In the genomic region with DNA sequence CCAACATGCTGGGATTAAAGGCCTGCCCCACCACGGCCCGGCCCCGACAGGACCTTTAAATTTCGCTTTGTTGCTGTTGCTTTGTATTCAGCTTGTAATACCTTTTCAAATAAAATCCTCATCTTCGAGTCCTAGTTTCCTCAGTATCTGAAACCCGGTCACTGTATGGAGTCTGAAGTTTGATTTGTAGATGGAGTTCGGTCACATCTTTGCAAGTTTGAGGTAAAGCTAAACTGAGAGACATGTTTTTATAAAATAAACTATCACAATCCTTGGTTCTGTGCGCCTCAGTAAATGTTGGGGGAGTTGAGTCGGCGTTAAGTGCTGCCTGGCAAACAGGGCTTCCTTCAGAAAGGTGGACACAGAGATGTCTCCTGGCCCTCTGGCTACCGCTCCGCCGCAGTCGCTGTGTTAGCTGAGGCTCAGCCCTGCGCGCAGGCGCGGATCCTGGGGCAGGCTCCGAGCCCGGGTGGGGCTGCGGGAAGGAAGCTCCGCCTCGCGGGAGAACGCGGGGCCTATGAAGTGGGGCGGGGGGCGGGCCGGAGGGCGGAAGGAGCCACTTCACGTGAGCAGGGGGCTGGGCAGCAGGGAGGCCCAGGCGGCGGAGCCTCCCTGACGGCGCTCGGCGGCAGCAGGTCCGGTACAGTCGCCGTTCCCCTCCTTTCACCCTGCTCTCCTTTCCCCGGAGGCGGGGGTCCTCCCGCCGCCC, we compare ENCODE assay signal across 8 mouse cellular contexts. TPM values are rescaled to one million over a fixed set of nuclear protein-coding genes. Genes with fewer than 3 reads are reported as not detected.
DNase-seq lines count a peak whose midpoint lies in the region; ATAC-seq and TF ChIP-seq lines count a peak whose summit lies in the region.

No protein-coding gene starts in this region.

- H3K4me3 ChIP-seq in MEL (ENCODE audit: control insufficient read depth in 1 of 2, insufficient read depth in 1 of 2, low read depth in 2 of 2, low read length in 2 of 2) = peak overlapping the region; percentile 94 to 96
- H3K4me3 ChIP-seq in cerebellum, adult 2 months (replicated peaks; ENCODE audit: insufficient read depth, low read depth, low read length) = peak overlapping the region; percentile 99
- peak overlapping the region; percentile 98 for H3K4me3 ChIP-seq in hindbrain, embryonic 10.5 days
- H3K4me3 ChIP-seq in lung, postnatal 0 days (ENCODE audit: low read depth, low read length) = peak overlapping the region; percentile 94

- TF ChIP-seq RAD21 in MEL (IDR thresholded peaks at IDR 0.05; ENCODE audit: low read depth, low read length) = no peak

- H3K9me3 ChIP-seq in MEL (replicated peaks; ENCODE audit: insufficient read depth, low read length) = no peaks in the 10 kb centered on the region
- H3K9me3 ChIP-seq in hindbrain, embryonic 10.5 days = no peaks in the 10 kb centered on the region
- H3K9me3 ChIP-seq in lung, postnatal 0 days (ENCODE audit: low read length) = no peaks in the 10 kb centered on the region

- peak overlapping the region; percentile 88 for H3K4me2 ChIP-seq in lung, postnatal 0 days (replicated peaks; ENCODE audit: low read depth, low read length)

- peaks cover 18% of the 10 kb centered on the region for H3K79me2 ChIP-seq in MEL (ENCODE audit: control insufficient read depth, insufficient read depth, low read length, poor library complexity)

- ATAC-seq in lung, postnatal 0 days = peak; percentile 99

- no peak for TF ChIP-seq CTCF in MEL (IDR thresholded peaks at IDR 0.05 in 2 of 3, conservative IDR thresholded peaks at IDR 0.05 in 1 of 3; ENCODE audit: control insufficient read depth in 1 of 3, insufficient read depth in 1 of 3, low read depth in 2 of 3, low read length in 3 of 3, poor library complexity in 1 of 3, severe bottlenecking in 1 of 3)
- no peak for TF ChIP-seq CTCF in cerebellum, adult 2 months (IDR thresholded peaks at IDR 0.05; ENCODE audit: borderline replicate concordance, insufficient read depth, low read depth, low read length)
- TF ChIP-seq CTCF in lung, postnatal 0 days (IDR thresholded peaks at IDR 0.05) = no peak; the same call in 1 of the 2 replicates

- DNase-seq in MEL (ENCODE audit: low read depth, low spot score) = peak; percentile 96
- DNase-seq in cerebellum, adult 2 months = peak; percentile 94 to 95
- peak; percentile 94 for DNase-seq in forelimb bud, embryonic 11.5 days (ENCODE audit: low read depth, low spot score)
- peak; percentile 95 for DNase-seq in hindbrain, embryonic 10.5 days (ENCODE audit: low spot score)
- peak; percentile 92 for DNase-seq in layer of hippocampus, adult 9-11 months
- peak; percentile 97 for DNase-seq in lung, postnatal 0 days (ENCODE audit: low spot score)
- DNase-seq in ovary, postnatal 14 days (ENCODE audit: low spot score) = peak; percentile 90
- DNase-seq in thymus, postnatal 14 days = peak; percentile 95

- H3K27me3 ChIP-seq in MEL (ENCODE audit: control insufficient read depth in 1 of 2, insufficient read depth in 2 of 2, low read length in 2 of 2) = no peaks in the 10 kb centered on the region
- H3K27me3 ChIP-seq in cerebellum, adult 2 months (ENCODE audit: control insufficient read depth, insufficient read depth, low read length) = no peaks in the 10 kb centered on the region; the same call in 1 of the 2 replicates
- no peaks in the 10 kb centered on the region for H3K27me3 ChIP-seq in hindbrain, embryonic 10.5 days (ENCODE audit: insufficient read depth, poor library complexity, severe bottlenecking)
- H3K27me3 ChIP-seq in lung, postnatal 0 days (replicated peaks; ENCODE audit: insufficient read depth, low read length) = no peaks in the 10 kb centered on the region

- H3K36me3 ChIP-seq in MEL (ENCODE audit: control insufficient read depth in 1 of 2, insufficient read depth in 2 of 2, low read length in 2 of 2) = peaks cover 0 to 17% of the 10 kb centered on the region in 2 experiments; a peak in 2 of 4 replicates
- H3K36me3 ChIP-seq in hindbrain, embryonic 10.5 days = peaks cover 6% of the 10 kb centered on the region; the same call in 1 of the 2 replicates
- no peaks in the 10 kb centered on the region for H3K36me3 ChIP-seq in lung, postnatal 0 days (ENCODE audit: insufficient read depth, low read length)

- peak; percentile 88 to 96 for TF ChIP-seq POLR2A in MEL (IDR thresholded peaks at IDR 0.05; ENCODE audit: control insufficient read depth in 1 of 2, insufficient read depth in 1 of 2, low read depth in 1 of 2, low read length in 2 of 2, poor library complexity in 1 of 2)
- peak; percentile 88 for TF ChIP-seq POLR2A in cerebellum, adult 2 months (IDR thresholded peaks at IDR 0.05; ENCODE audit: borderline replicate concordance, insufficient read depth, low read length)

- TF ChIP-seq EP300 in MEL (IDR thresholded peaks at IDR 0.05; ENCODE audit: low read depth in 1 of 2, low read length in 2 of 2) = no peak
- TF ChIP-seq EP300 in lung, postnatal 0 days (IDR thresholded peaks at IDR 0.05) = no peak

- H3K4me1 ChIP-seq in MEL (ENCODE audit: control insufficient read depth in 1 of 2, insufficient read depth in 2 of 2, low read length in 2 of 2) = peaks cover 0 to 5% of the 10 kb centered on the region in 2 experiments; a peak in 2 of 4 replicates
- H3K4me1 ChIP-seq in cerebellum, adult 2 months (ENCODE audit: control insufficient read depth, insufficient read depth, low read length) = peaks cover 2% of the 10 kb centered on the region; the same call in 1 of the 2 replicates
- H3K4me1 ChIP-seq in hindbrain, embryonic 10.5 days (replicated peaks) = peaks cover 18% of the 10 kb centered on the region
- H3K4me1 ChIP-seq in lung, postnatal 0 days (ENCODE audit: insufficient read depth, low read depth, low read length) = peaks cover 6% of the 10 kb centered on the region; the same call in 1 of the 2 replicates

- H3K27ac ChIP-seq in MEL (ENCODE audit: control insufficient read depth, low read depth, low read length) = peak overlapping the region; percentile 61
- 0 out of 2 replicates have a peak overlapping the region, but pooled peaks have one; percentile 6 for H3K27ac ChIP-seq in cerebellum, adult 2 months (ENCODE audit: insufficient read depth, low read length)
- peak overlapping the region; percentile 96 for H3K27ac ChIP-seq in hindbrain, embryonic 10.5 days
- peak overlapping the region; percentile 87 for H3K27ac ChIP-seq in lung, postnatal 0 days (ENCODE audit: low read length)

- H3K9ac ChIP-seq in MEL (ENCODE audit: control insufficient read depth, low read depth, low read length, poor library complexity, severe bottlenecking) = peak overlapping the region; percentile 90
- peak overlapping the region; percentile 97 for H3K9ac ChIP-seq in lung, postnatal 0 days (replicated peaks; ENCODE audit: low read depth)

- WGBS in cerebellum, adult 2 months = 6% methylated on average over 44 of the region's 44 CpGs
- 9% methylated on average over 44 of the region's 44 CpGs for WGBS in hindbrain, embryonic 10.5 days
- WGBS in lung, postnatal 0 days = 7% methylated on average over 36 of the region's 44 CpGs

TF ChIP-seq in MEL, 35 proteins besides CTCF, POLR2A, EP300 and RAD21 (continues in another document):
- peak; percentile 82 for TF ChIP-seq ZMIZ1 (IDR thresholded peaks at IDR 0.05; ENCODE audit: low read depth, low read length)
- TF ChIP-seq NRF1 (IDR thresholded peaks at IDR 0.05; ENCODE audit: insufficient read depth, low read depth, low read length, poor library complexity, severe bottlenecking) = peak; percentile 76
- TF ChIP-seq POLR2AphosphoS2 (IDR thresholded peaks at IDR 0.05; ENCODE audit: low read length) = peak; percentile 62
- TF ChIP-seq UBTF (IDR thresholded peaks at IDR 0.05; ENCODE audit: borderline replicate concordance, insufficient read depth, low read depth, low read length) = no peak
- peak; percentile 97 for TF ChIP-seq BHLHE40 (IDR thresholded peaks at IDR 0.05; ENCODE audit: borderline replicate concordance, low read depth, low read length)
- TF ChIP-seq TAL1 (IDR thresholded peaks at IDR 0.05; ENCODE audit: low read length) = no peak
- TF ChIP-seq ZC3H11A (IDR thresholded peaks at IDR 0.05; ENCODE audit: low read depth, low read length) = no peak
- TF ChIP-seq RCOR1 (IDR thresholded peaks at IDR 0.05; ENCODE audit: low read depth, low read length) = no peak
- no peak for TF ChIP-seq MAZ (IDR thresholded peaks at IDR 0.05; ENCODE audit: low read depth, low read length)
- TF ChIP-seq NELFE (IDR thresholded peaks at IDR 0.05; ENCODE audit: low read depth, low read length) = peak; percentile 74
- TF ChIP-seq USF1 (IDR thresholded peaks at IDR 0.05; ENCODE audit: low read depth, low read length) = peak; percentile 93

RNA-seq across cellular contexts. Expression of gene Rabgap1, which starts 8.7 kb away (rescaled TPM):
- total RNA-seq in MEL (2012; rRNA removed) = 10.5 and 12.6 TPM in 2 replicates
- polyA plus RNA-seq in MEL (2012; ENCODE audit: insufficient read depth in 1 of 2, insufficient read length in 2 of 2, low read depth in 1 of 2, low replicate concordance in 2 of 2, missing spikeins in 1 of 2) = 10 to 100 TPM; 12.9 to 49.8 TPM
- 40.4 and 42.3 TPM in 2 replicates for polyA plus RNA-seq in cerebellum, adult 2 months (2012; rRNA removed)
- 42.9 and 44.6 TPM in 2 replicates for polyA plus RNA-seq in hindbrain, embryonic 10.5 days (2016; fragmentation: Nextera tagmentation; extraction: Ambion mirVana)
- polyA plus RNA-seq in lung, postnatal 0 days (2015; fragmentation: Nextera tagmentation; extraction: Ambion mirVana) = 22.3 and 26.7 TPM in 2 replicates

RNA-seq across cellular contexts. Expression of gene Zbtb6, which starts 8.8 kb away (rescaled TPM):
- total RNA-seq in MEL (2012; rRNA removed) = 7.4 and 8.7 TPM in 2 replicates
- 1 to 10 TPM in 1 of 2 experiments, not detected in 1; 5.3 TPM for polyA plus RNA-seq in MEL (2012; ENCODE audit: insufficient read depth in 1 of 2, insufficient read length in 2 of 2, low read depth in 1 of 2, low replicate concordance in 2 of 2, missing spikeins in 1 of 2)
- 7.4 and 8.0 TPM in 2 replicates for polyA plus RNA-seq in cerebellum, adult 2 months (2012; rRNA removed)
- polyA plus RNA-seq in hindbrain, embryonic 10.5 days (2016; fragmentation: Nextera tagmentation; extraction: Ambion mirVana) = 6.1 and 6.5 TPM in 2 replicates
- 3.1 and 3.5 TPM in 2 replicates for polyA plus RNA-seq in lung, postnatal 0 days (2015; fragmentation: Nextera tagmentation; extraction: Ambion mirVana)

RNA-seq across cellular contexts. Expression of gene Zbtb26, which starts 8.9 kb away (rescaled TPM):
- 4.6 and 5.0 TPM in 2 replicates for total RNA-seq in MEL (2012; rRNA removed)
- 1 to 10 TPM in 1 of 2 experiments, not detected in 1; 4.2 TPM for polyA plus RNA-seq in MEL (2012; ENCODE audit: insufficient read depth in 1 of 2, insufficient read length in 2 of 2, low read depth in 1 of 2, low replicate concordance in 2 of 2, missing spikeins in 1 of 2)
- polyA plus RNA-seq in cerebellum, adult 2 months (2012; rRNA removed) = 7.7 and 8.3 TPM in 2 replicates
- polyA plus RNA-seq in hindbrain, embryonic 10.5 days (2016; fragmentation: Nextera tagmentation; extraction: Ambion mirVana) = 7.7 and 9.3 TPM in 2 replicates
- polyA plus RNA-seq in lung, postnatal 0 days (2015; fragmentation: Nextera tagmentation; extraction: Ambion mirVana) = 2.2 and 2.6 TPM in 2 replicates

RNA-seq across cellular contexts. Expression of gene Rc3h2, which starts 29.1 kb away (rescaled TPM):
- 9.8 and 10.5 TPM in 2 replicates for total RNA-seq in MEL (2012; rRNA removed)
- polyA plus RNA-seq in MEL (2012; ENCODE audit: insufficient read depth in 1 of 2, insufficient read length in 2 of 2, low read depth in 1 of 2, low replicate concordance in 2 of 2, missing spikeins in 1 of 2) = 10 to 100 TPM in 1 of 2 experiments, 1 to 10 TPM in 1; 4.1 to 43.5 TPM
- polyA plus RNA-seq in cerebellum, adult 2 months (2012; rRNA removed) = 27.3 TPM in 2 replicates
- polyA plus RNA-seq in hindbrain, embryonic 10.5 days (2016; fragmentation: Nextera tagmentation; extraction: Ambion mirVana) = 18.3 and 19.3 TPM in 2 replicates
- 7.6 and 9.3 TPM in 2 replicates for polyA plus RNA-seq in lung, postnatal 0 days (2015; fragmentation: Nextera tagmentation; extraction: Ambion mirVana)

Comparison
In these comparisons a context has a peak if more than half of its experiments do, and no peak if none do; other contexts are left out.
1. Peak in every context shown above with its lines: DNase-seq, ATAC-seq, H3K4me3 ChIP-seq and H3K27ac ChIP-seq.
2. H3K27ac ChIP-seq: peak in every context shown above with its lines; median percentile 96 in hindbrain, embryonic 10.5 days; 87 in lung, postnatal 0 days; 61 in MEL; 6 in cerebellum, adult 2 months.